ENCODE assay signal across 10 mouse cellular contexts in genomic region chr2:168045771-168046170, GRCm38 (mm10). TPM values are rescaled to one million over a fixed set of nuclear protein-coding genes. Genes with fewer than 3 reads are reported as not detected.
DNase-seq lines count a peak whose midpoint lies in the region; ATAC-seq and TF ChIP-seq lines count a peak whose summit lies in the region.
"Had no signal": no experiment of that assay in that cellular context is flagged by ENCODE, and none has a peak within 500 bp of the region (broad histone marks: within the 10 kb centered on the region; RNA-seq: fewer than 3 reads in every experiment).

No protein-coding gene starts in this region.

- intact Hi-C loops in heart, postnatal 25 days (cut with DNase I), result no loop called here
- intact Hi-C loops in left cerebral cortex, postnatal 36 days (cut with DNase I), result no loop called here

- H3K9ac ChIP-seq in embryonic facial prominence, embryonic 14.5 days (ENCODE audit: low read depth, low read length), result no peak overlapping the region
- H3K9ac ChIP-seq in intestine, embryonic 14.5 days (ENCODE audit: low read length), result no peak overlapping the region

- H3K4me3 ChIP-seq in heart, embryonic 10.5 days, result no peak overlapping the region; the same call in 1 of the 2 replicates
- H3K4me3 ChIP-seq in embryonic facial prominence, embryonic 14.5 days (ENCODE audit: low read depth, low read length), result no peak overlapping the region
- no peak overlapping the region for H3K4me3 ChIP-seq in intestine, embryonic 14.5 days (ENCODE audit: low read depth, low read length)
- no peak overlapping the region for H3K4me3 ChIP-seq in limb, embryonic 10.5 days
- H3K4me3 ChIP-seq in layer of hippocampus, adult 2 months, result no peak overlapping the region
- H3K4me3 ChIP-seq: erythroblast, embryonic 14.5 days had no signal

- peak; percentile 92 for ATAC-seq in embryonic facial prominence, embryonic 14.5 days (ENCODE audit: low read depth)
- peak; percentile 68 for ATAC-seq in intestine, embryonic 14.5 days (replicated peaks; ENCODE audit: low FRiP score, low TSS enrichment, low read depth)

- no peaks in the 10 kb centered on the region for H3K36me3 ChIP-seq in heart, embryonic 10.5 days
- no peaks in the 10 kb centered on the region for H3K36me3 ChIP-seq in embryonic facial prominence, embryonic 14.5 days (ENCODE audit: control insufficient read depth, insufficient read depth, low read length)
- H3K36me3 ChIP-seq in intestine, embryonic 14.5 days (ENCODE audit: control insufficient read depth, insufficient read depth, low read length), result no peaks in the 10 kb centered on the region
- H3K36me3 ChIP-seq in limb, embryonic 10.5 days, result no peaks in the 10 kb centered on the region

- no peak for DNase-seq in heart, embryonic 10.5 days (ENCODE audit: low spot score)
- no peak for DNase-seq in heart, postnatal 25 days (ENCODE audit: low spot score)
- DNase-seq in embryonic facial prominence, embryonic 14.5 days (ENCODE audit: low spot score), result peak; percentile 93
- DNase-seq in intestine, embryonic 14.5 days (ENCODE audit: low spot score), result peak; percentile 86
- DNase-seq in limb, embryonic 10.5 days (ENCODE audit: low spot score), result no peak
- no peak for DNase-seq in layer of hippocampus, adult 2 months (ENCODE audit: low spot score in 2 of 2)
- DNase-seq in left cerebral cortex, postnatal 36 days (ENCODE audit: low spot score in 2 of 2), result no peak
- DNase-seq in spleen, adult 18-20 months, result no peak

- no peaks in the 10 kb centered on the region for H3K9me3 ChIP-seq in heart, embryonic 10.5 days
- no peaks in the 10 kb centered on the region for H3K9me3 ChIP-seq in embryonic facial prominence, embryonic 14.5 days (ENCODE audit: control insufficient read depth, low read length)
- no peaks in the 10 kb centered on the region for H3K9me3 ChIP-seq in intestine, embryonic 14.5 days (ENCODE audit: control insufficient read depth, low read length)
- H3K9me3 ChIP-seq in limb, embryonic 10.5 days (replicated peaks), result no peaks in the 10 kb centered on the region

- H3K27me3 ChIP-seq in heart, embryonic 10.5 days (ENCODE audit: insufficient read depth, poor library complexity, severe bottlenecking), result no peaks in the 10 kb centered on the region
- no peaks in the 10 kb centered on the region for H3K27me3 ChIP-seq in embryonic facial prominence, embryonic 14.5 days (replicated peaks; ENCODE audit: control insufficient read depth, insufficient read depth, low read length)
- no peaks in the 10 kb centered on the region for H3K27me3 ChIP-seq in intestine, embryonic 14.5 days (replicated peaks; ENCODE audit: control insufficient read depth, insufficient read depth, low read length)
- peaks cover 36% of the 10 kb centered on the region for H3K27me3 ChIP-seq in limb, embryonic 10.5 days (ENCODE audit: low read depth, poor library complexity, severe bottlenecking)

- 22% methylated on average over 5 of the region's 5 CpGs for WGBS in heart, embryonic 10.5 days
- 18% methylated on average over 5 of the region's 5 CpGs for WGBS in embryonic facial prominence, embryonic 14.5 days
- WGBS in intestine, embryonic 14.5 days, result 8% methylated on average over 5 of the region's 5 CpGs
- 49% methylated on average over 5 of the region's 5 CpGs for WGBS in limb, embryonic 10.5 days

- no peak for TF ChIP-seq CTCF in layer of hippocampus, adult 2 months (conservative IDR thresholded peaks at IDR 0.05)

- peak overlapping the region; percentile 71 for H3K27ac ChIP-seq in heart, embryonic 10.5 days
- H3K27ac ChIP-seq in embryonic facial prominence, embryonic 14.5 days (replicated peaks; ENCODE audit: low read depth, low read length), result peak overlapping the region; percentile 88
- H3K27ac ChIP-seq in intestine, embryonic 14.5 days (ENCODE audit: low read depth), result peak overlapping the region; percentile 85
- H3K27ac ChIP-seq in limb, embryonic 10.5 days, result peak overlapping the region; percentile 51; the same call in 1 of the 2 replicates
- no peak overlapping the region for H3K27ac ChIP-seq in layer of hippocampus, adult 2 months
- H3K27ac ChIP-seq: macrophage had no signal

- peaks cover 35% of the 10 kb centered on the region for H3K4me1 ChIP-seq in heart, embryonic 10.5 days
- peaks cover 25% of the 10 kb centered on the region for H3K4me1 ChIP-seq in embryonic facial prominence, embryonic 14.5 days (ENCODE audit: control insufficient read depth, insufficient read depth, low read length)
- peaks cover 37% of the 10 kb centered on the region for H3K4me1 ChIP-seq in intestine, embryonic 14.5 days (replicated peaks; ENCODE audit: control insufficient read depth, insufficient read depth, low read length)
- peaks cover 39% of the 10 kb centered on the region for H3K4me1 ChIP-seq in limb, embryonic 10.5 days

- peak overlapping the region; percentile 21 for H3K4me2 ChIP-seq in embryonic facial prominence, embryonic 14.5 days (ENCODE audit: low read depth, low read length)
- peak overlapping the region; percentile 22 for H3K4me2 ChIP-seq in intestine, embryonic 14.5 days (ENCODE audit: low read length)

RNA-seq across cellular contexts. Expression of gene Pard6b, which starts 35.0 kb away (rescaled TPM):
- 12.2 and 15.0 TPM in 2 replicates for polyA plus RNA-seq in heart, embryonic 10.5 days (2016; fragmentation: Nextera tagmentation; extraction: Ambion mirVana)
- 1 to 10 TPM; 3.1 to 3.4 TPM for total RNA-seq in heart, postnatal 25 days (2021)
- 2.9 and 3.0 TPM in 2 replicates for polyA plus RNA-seq in embryonic facial prominence, embryonic 14.5 days (2014; fragmentation: Nextera tagmentation; extraction: Ambion mirVana)
- 20.0 and 21.6 TPM in 2 replicates for polyA plus RNA-seq in intestine, embryonic 14.5 days (2014; fragmentation: Nextera tagmentation; extraction: Ambion mirVana)
- polyA plus RNA-seq in limb, embryonic 10.5 days (2016; fragmentation: Nextera tagmentation; extraction: Ambion mirVana), result 4.5 and 6.0 TPM in 2 replicates
- total RNA-seq in layer of hippocampus, adult 2 months (2021), result 1 to 10 TPM; 3.6 to 4.3 TPM
- total RNA-seq in left cerebral cortex, postnatal 36 days (2021), result 1 to 10 TPM; 4.4 to 5.8 TPM
- polyA plus RNA-seq: macrophage had no signal

RNA-seq across cellular contexts. Expression of gene Ripor3, which starts 35.4 kb away (rescaled TPM):
- polyA plus RNA-seq in heart, embryonic 10.5 days (2016; fragmentation: Nextera tagmentation; extraction: Ambion mirVana), result 1.3 and 2.5 TPM in 2 replicates
- under 1 TPM; 0.49 to 0.75 TPM for total RNA-seq in heart, postnatal 25 days (2021)
- polyA plus RNA-seq in embryonic facial prominence, embryonic 14.5 days (2014; fragmentation: Nextera tagmentation; extraction: Ambion mirVana), result 4.1 and 5.9 TPM in 2 replicates
- polyA plus RNA-seq in intestine, embryonic 14.5 days (2014; fragmentation: Nextera tagmentation; extraction: Ambion mirVana), result 3.8 and 4.8 TPM in 2 replicates
- polyA plus RNA-seq in limb, embryonic 10.5 days (2016; fragmentation: Nextera tagmentation; extraction: Ambion mirVana), result 0.44 and 0.49 TPM in 2 replicates
- total RNA-seq in layer of hippocampus, adult 2 months (2021), result under 1 TPM; 0.29 to 0.31 TPM
- 1 to 10 TPM in 1 of 2 experiments, under 1 TPM in 1; 0.32 to 1.7 TPM for total RNA-seq in left cerebral cortex, postnatal 36 days (2021)
- polyA plus RNA-seq: macrophage had no signal

Comparison
In these comparisons a context has a peak if more than half of its experiments do, and no peak if none do; other contexts are left out.
1. DNase-seq: peak in embryonic facial prominence, embryonic 14.5 days (single experiment) and intestine, embryonic 14.5 days (single experiment); none in heart, embryonic 10.5 days (single experiment), heart, postnatal 25 days (single experiment), limb, embryonic 10.5 days (single experiment), layer of hippocampus, adult 2 months (0 of 2), left cerebral cortex, postnatal 36 days (0 of 2) and spleen, adult 18-20 months (0 of 2).